Mouse (Mus musculus): Measurements from ENCODE around the gene Sntb2.

Gene Sntb2

GRCm38 (mm10) chr8:106929155-106929913 lies 6.2 kb upstream of the Sntb2 start:
- ATAC-seq (ENCODE audit: insufficient number of reproducible peaks, low FRiP score, low TSS enrichment): no peak

GRCm38 (mm10) chr8:106929921-106930320 lies 5.6 kb upstream of the Sntb2 start:
- no peak for ATAC-seq (ENCODE audit: insufficient number of reproducible peaks, low FRiP score, low TSS enrichment)

GRCm38 (mm10) chr8:106932376-106933065 lies 3.0 kb upstream of the Sntb2 start:
- no peak for ATAC-seq (ENCODE audit: insufficient number of reproducible peaks, low FRiP score, low TSS enrichment)

GRCm38 (mm10) chr8:106933506-106934143 lies 1.9 kb upstream of the Sntb2 start:
- ATAC-seq (ENCODE audit: insufficient number of reproducible peaks, low FRiP score, low TSS enrichment): no peak

- no peak for ATAC-seq (ENCODE audit: insufficient number of reproducible peaks, low FRiP score, low TSS enrichment)
Observed at GRCm38 (mm10) chr8:106934226-106934977, 1.1 kb upstream of the Sntb2 start.

GRCm38 (mm10) chr8:106935899-106936477 lies 438 bp downstream of the Sntb2 start:
- ATAC-seq (ENCODE audit: insufficient number of reproducible peaks, low FRiP score, low TSS enrichment): peak; percentile 58

GRCm38 (mm10) chr8:106936478-106937051 lies 1.0 kb downstream of the Sntb2 start:
- ATAC-seq (ENCODE audit: insufficient number of reproducible peaks, low FRiP score, low TSS enrichment): peak; percentile 15; the same call in 1 of the 2 replicates

- no peak for ATAC-seq (ENCODE audit: insufficient number of reproducible peaks, low FRiP score, low TSS enrichment)
Observed at GRCm38 (mm10) chr8:106937081-106937800, 1.7 kb downstream of the Sntb2 start.

- no peak for ATAC-seq (ENCODE audit: insufficient number of reproducible peaks, low FRiP score, low TSS enrichment)
Observed at GRCm38 (mm10) chr8:106941806-106942205, 6.3 kb downstream of the Sntb2 start.

GRCm38 (mm10) chr8:106943874-106944418 lies 8.4 kb downstream of the Sntb2 start:
- ATAC-seq (ENCODE audit: insufficient number of reproducible peaks, low FRiP score, low TSS enrichment): no peak

- ATAC-seq (ENCODE audit: insufficient number of reproducible peaks, low FRiP score, low TSS enrichment): no peak
Observed at GRCm38 (mm10) chr8:106944756-106945155, 9.2 kb downstream of the Sntb2 start.

GRCm38 (mm10) chr8:106948678-106949243 lies 13.2 kb downstream of the Sntb2 start:
- ATAC-seq (ENCODE audit: insufficient number of reproducible peaks, low FRiP score, low TSS enrichment): no peak

GRCm38 (mm10) chr8:106951707-106952106 lies 16.2 kb downstream of the Sntb2 start:
- ATAC-seq (ENCODE audit: insufficient number of reproducible peaks, low FRiP score, low TSS enrichment): no peak

- no peak for ATAC-seq (ENCODE audit: insufficient number of reproducible peaks, low FRiP score, low TSS enrichment)
Observed at GRCm38 (mm10) chr8:106953571-106953970, 18.0 kb downstream of the Sntb2 start.

- no peak for ATAC-seq (ENCODE audit: insufficient number of reproducible peaks, low FRiP score, low TSS enrichment)
Observed at GRCm38 (mm10) chr8:106957086-106957485, 21.5 kb downstream of the Sntb2 start.

- ATAC-seq (ENCODE audit: insufficient number of reproducible peaks, low FRiP score, low TSS enrichment): no peak
Observed at GRCm38 (mm10) chr8:106958212-106958611, 22.7 kb downstream of the Sntb2 start.

- ATAC-seq (ENCODE audit: insufficient number of reproducible peaks, low FRiP score, low TSS enrichment): no peak
Observed at GRCm38 (mm10) chr8:106959626-106960025, 24.1 kb downstream of the Sntb2 start.

GRCm38 (mm10) chr8:106962322-106962721 lies 26.8 kb downstream of the Sntb2 start:
- ATAC-seq (ENCODE audit: insufficient number of reproducible peaks, low FRiP score, low TSS enrichment): no peak

- ATAC-seq (ENCODE audit: insufficient number of reproducible peaks, low FRiP score, low TSS enrichment): no peak
Observed at GRCm38 (mm10) chr8:106963365-106963764, 27.8 kb downstream of the Sntb2 start.

Data from cerebellum, adult (tissue).